Mouse (Mus musculus) urinary bladder, adult 2 months (tissue): ENCODE data around the gene Gm26620. TPM values are rescaled to one million over a fixed set of nuclear protein-coding genes. Genes with fewer than 3 reads are reported as not detected.

Source experiments
- DNase-seq: peaks from one replicate; pipeline ENCODE4 v3.0.0; 2022; ENCODE audit warnings: low spot score
- polyA plus RNA-seq: library from polyadenylated mRNA; depleted of rRNA; stranded (reverse); fragments of >200 nt; gene quantifications from 2 replicates; pipeline ENCODE4 v1.2.3, GENCODE M21; 2012; rRNA removed

The Gm26620 gene
- 0.81 and 1.0 TPM in 2 replicates for polyA plus RNA-seq

DNA sequence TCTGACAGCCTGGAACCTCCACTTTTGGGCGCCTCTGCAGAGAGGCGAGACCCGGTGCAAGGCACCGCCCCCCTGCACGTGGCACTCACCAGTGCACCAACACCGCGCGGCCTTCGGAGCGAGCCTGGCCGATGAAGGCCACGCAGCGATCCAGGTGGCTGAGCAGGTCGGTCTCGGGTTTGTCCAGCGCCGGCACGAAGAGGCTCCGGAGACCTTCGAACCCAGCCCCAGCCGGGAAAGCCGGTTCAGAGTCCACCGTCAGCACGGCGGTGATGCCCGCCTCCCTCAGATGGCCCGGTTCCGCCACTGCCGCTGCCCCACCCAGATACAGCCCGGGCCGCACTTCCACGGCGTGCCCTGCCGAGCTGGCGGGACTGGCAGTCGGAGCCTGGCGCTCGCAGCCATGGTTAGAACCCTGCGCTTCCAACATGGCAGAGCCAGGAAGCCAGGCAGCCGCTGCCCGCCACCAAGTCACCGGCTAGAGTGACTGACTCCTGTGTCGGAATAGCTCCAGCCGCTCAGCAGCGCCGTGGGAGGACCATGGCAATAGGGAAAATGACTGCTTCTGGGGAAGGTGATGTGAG lies at the start of gene Gm26620, which contains the start of gene Dusp12:
Gm26620 (plus strand) TSS at position 88 of the 584 bp plus-strand sequence.
Dusp12 (minus strand) TSS at position 563 of the 584 bp plus-strand sequence.
- peak; percentile 74 for DNase-seq

DNA sequence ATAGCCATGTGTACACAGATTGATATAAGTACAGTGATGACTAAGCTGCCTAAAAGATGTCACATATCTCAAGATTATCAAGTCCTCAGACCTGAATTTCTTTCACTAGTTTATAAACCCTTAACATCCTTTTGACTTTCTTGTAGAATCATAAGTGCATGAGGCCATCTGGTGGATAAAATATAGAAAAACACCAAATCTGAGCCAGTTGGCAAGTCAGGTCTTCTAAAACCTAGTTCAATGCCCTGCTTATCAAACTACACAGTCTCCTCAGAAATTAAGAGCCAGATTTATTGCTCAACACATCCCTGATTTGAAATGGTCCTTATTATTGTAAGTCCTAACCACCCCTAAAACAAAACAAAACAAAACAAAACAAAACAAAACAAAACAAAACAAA lies 45.2 kb upstream of the Gm26620 start:
- no peak for DNase-seq

GRCm38 (mm10) chr1:170844380-170844779 lies 40.5 kb upstream of the Gm26620 start:
- DNase-seq, result no peak

DNA sequence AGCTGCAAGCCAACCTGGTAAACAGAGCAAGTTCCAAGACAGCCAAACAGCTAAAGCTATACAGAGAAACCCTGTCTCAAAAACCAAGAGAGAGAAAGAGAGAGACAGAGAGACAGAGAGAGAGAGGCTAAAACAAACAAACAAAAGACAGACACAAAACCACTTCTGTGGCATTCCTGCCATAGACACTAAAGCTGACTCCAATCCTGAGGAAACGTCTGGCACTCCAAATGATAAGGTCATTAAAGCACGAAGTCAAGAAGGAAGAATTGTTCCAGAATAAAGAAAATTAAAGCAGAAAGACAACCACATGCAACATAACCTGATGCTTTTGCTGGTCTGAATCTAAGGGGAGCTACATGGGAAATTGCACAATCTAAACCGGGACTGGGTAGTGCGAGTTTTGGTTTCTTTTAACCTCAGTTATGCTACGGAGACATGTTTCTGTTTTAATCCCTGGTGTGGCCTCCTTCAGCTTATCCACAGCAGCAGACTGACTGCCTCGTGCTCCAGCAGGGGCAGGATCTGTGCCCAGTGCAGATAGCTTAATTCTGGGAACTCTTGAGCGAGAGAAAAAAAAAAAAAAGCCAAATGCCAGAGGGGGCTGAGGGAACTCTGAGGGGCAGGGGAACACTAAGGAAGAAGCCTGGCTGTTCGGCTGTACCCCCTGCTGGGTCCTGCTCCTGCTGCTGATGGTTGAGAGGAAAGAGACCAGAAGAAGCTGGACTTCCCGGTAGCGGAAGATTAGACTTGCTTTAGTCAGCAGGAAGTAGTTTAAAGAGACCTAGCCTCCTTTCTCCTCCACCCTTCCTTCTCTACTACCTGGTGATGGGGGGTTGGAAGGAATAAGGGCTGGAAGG lies 39.2 kb upstream of the Gm26620 start:
- DNase-seq, result no peak

- DNase-seq, result no peak
These were observed 34.9 kb upstream of the Gm26620 start for GRCm38 (mm10) chr1:170850007-170850406.

- no peak for DNase-seq
These were observed 33.9 kb upstream of the Gm26620 start for GRCm38 (mm10) chr1:170850637-170851624.

GRCm38 (mm10) chr1:170853604-170854003 lies 31.3 kb upstream of the Gm26620 start:
- DNase-seq, result no peak

DNA sequence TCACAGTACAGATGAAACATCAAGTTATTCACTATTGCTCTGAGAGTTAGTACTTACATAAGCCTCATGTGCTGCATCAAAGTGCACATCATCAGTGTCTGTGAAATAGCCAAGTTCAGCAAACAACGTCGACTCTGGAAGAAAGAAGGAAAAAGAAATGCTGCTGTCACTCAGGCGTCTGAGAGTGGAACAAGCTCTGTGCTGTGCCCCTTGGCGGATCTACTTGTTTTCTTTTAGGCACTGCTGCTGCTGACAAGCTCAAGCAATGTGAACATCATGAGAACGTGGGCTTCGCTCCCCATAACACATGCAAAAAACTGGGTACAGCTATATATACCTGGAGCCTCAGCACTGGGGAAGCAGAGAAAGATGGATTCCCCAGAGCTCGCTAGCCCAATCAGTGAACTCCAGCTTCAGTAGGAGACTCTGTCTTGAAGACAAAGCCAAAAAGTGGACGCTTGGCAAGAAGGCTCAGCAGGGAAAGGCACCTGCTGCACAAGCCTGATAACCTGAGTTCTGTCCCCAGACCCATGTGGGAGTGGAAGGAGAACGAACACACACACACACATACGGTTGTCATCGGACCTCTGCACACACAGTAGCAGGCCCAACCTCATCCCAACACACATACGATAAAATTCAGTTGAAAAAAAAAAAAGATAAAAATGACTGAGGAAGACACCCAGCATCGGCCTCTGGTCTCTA lies 29.7 kb upstream of the Gm26620 start:
- DNase-seq, result no peak

GRCm38 (mm10) chr1:170857369-170857768 lies 27.5 kb upstream of the Gm26620 start:
- DNase-seq, result no peak

GRCm38 (mm10) chr1:170858872-170859271 lies 26.0 kb upstream of the Gm26620 start:
- no peak for DNase-seq

DNA sequence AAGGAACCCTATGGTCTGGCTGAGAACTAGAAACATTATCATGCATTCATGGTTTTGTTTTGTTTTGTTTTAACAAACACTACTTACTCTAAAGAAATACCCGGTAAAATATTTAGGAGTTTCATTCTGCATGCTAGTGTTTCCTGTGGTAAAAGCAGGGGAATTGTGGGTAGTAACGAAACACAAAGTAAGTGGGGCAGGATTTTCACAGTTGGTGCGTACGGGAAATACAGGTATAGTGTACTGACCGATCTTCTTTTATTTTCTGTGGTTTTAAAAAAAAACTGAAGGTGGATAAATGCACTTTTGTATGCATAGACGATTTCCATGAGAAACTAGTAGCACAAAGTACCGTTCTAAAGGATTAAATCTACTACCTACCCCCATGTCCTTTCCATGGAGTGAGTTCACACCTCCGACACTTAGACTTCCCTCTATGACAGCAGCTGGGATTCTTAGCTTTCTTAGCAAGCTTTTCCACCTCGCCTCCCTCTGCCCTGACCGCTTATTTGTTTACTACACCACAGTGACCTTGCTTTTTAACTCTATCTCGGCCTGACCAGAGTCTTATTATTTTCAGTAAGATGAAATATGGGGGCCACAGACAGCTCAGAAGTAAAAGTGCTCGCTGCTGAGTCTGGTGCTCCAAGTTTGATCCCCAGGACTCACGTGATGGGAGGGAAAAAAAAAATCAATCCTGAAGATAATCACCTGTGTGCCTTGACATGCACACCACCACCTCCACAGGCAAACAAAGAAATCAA lies 23.0 kb upstream of the Gm26620 start:
- no peak for DNase-seq

DNA sequence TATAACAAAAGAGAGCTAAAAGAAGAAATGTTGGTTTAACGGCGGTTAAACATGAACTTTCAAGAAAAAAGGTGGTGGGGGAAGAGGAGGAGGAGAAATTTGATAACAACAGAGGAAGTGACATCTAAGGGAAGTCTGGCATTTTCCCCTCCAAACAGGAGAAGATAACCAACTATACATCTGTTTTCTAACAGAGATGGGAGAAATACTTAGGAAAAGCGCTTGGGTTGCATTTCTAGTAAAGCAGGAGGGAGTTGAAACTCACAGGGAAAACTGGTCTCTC lies 22.5 kb upstream of the Gm26620 start:
- no peak for DNase-seq

GRCm38 (mm10) chr1:170863033-170863432 lies 21.8 kb upstream of the Gm26620 start:
- DNase-seq, result no peak

- DNase-seq, result no peak
These were observed 20.6 kb upstream of the Gm26620 start for GRCm38 (mm10) chr1:170864234-170864633.

GRCm38 (mm10) chr1:170864754-170865153 lies 20.1 kb upstream of the Gm26620 start:
- no peak for DNase-seq

DNA sequence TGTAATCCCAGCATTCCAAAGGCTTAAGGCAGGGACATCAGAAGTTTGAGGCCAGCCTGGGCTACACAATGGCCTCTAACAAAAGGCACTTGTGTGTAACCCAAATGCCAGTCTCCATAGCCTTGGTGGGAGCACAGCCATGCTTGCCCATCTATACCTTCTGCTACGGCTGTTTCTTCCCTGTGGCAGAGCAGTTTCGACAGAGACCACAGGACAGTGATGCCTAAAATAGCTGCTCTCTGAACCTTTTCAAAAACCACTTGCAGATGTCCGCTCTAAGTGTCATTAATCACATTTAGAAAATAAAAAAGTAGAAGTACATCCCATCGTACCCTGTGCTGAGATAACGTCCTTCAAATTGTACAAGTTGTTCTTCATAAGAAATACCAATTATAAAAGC lies 19.5 kb upstream of the Gm26620 start:
- no peak for DNase-seq

- DNase-seq, result peak; percentile 24
These were observed 17.7 kb upstream of the Gm26620 start for GRCm38 (mm10) chr1:170866992-170867690.

- peak; percentile 96 for DNase-seq
These were observed 17.2 kb upstream of the Gm26620 start, which contains the start of gene Atf6 for GRCm38 (mm10) chr1:170867691-170868105. Atf6 (minus strand) TSS chr1:170867771.

- DNase-seq, result peak; percentile 31
These were observed 16.6 kb upstream of the Gm26620 start for GRCm38 (mm10) chr1:170868107-170868904.
